Mouse (Mus musculus) bone marrow macrophage, adult 2 months (primary cell): ENCODE data around the gene Fbxo34.

Source experiments
- CTCF ChIP-seq: IDR thresholded peaks from 2 replicates; pipeline ENCODE4 v1.5.1; 2012; ENCODE audit warnings: low read depth, mild to moderate bottlenecking, low read length, moderate library complexity
- POLR2A ChIP-seq: IDR thresholded peaks from 2 replicates; pipeline ENCODE4 v1.6.1; 2012; ENCODE audit warnings: mild to moderate bottlenecking, low read depth, low read length, borderline replicate concordance

DNA sequence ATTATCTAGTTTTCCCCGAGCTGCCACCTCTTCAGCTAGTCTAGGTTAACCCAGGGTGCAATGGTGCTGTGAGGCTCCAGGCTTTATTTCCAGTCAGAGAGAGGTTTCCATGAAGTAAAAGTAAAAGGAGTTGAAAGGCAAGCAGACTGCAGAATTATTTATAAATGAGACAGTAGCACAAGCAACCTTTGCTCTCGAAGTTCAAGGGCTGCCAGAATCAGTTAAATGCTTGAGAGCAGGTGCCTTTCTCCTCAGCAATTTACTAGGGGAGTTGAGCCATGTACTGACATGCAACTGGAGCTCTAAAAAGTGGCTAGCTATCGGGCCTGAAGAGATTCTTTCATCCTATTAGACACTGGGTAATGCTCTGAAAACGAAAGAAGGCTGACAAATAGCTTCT is 112.9 kb downstream of the Fbxo34 start:
- no peak for TF ChIP-seq CTCF
- TF ChIP-seq POLR2A, result no peak
